Mouse (Mus musculus) kidney, postnatal 36 days (tissue): ENCODE data around the gene Tmem219.

ENCODE experiments used
- DNase-seq, 2 experiments: peaks; one replicate each; pipeline ENCODE4 v3.0.0; 2021 to 2022; ENCODE audit warnings: mixed read lengths in 2 of 2

Tmem219 gene

DNA sequence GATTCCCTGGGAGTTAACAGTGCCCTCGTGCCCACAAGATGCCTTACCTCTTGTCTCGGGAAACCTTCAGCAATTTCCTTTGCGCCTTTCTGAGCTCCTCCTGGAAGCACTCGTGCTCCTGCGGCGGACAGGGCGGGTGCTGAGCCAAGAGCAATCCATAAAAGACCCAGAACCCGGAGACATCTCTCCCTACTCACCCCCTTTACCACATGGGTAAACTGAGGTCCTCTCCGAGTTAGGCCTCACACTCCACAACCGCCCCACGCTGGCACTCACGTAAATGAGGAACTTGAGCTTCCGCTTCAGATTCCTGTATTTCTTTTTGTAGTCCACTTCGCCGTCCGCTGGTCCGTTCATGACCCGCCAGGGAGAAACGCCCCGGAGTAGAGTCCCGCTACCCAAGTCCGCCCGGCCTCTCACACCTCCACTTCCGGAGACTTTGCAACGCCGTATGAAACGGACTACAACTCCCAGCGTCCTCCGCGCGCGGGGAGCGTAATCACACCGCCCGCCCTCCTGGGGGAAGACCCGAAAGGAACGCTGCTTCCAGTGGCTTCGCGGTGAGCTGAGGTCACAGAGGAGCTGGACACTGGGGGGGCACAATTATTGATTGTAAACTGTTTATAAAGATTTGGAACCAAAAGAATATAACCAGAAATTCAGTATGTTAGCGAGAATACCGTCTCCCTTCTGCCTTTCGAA, 61.1 kb downstream of the Tmem219 start, which contains the start of gene Hirip3:
Hirip3 (plus strand) TSS at position 544 of the 702 bp plus-strand sequence.
- DNase-seq: peak; percentile 97 to 99

- no peak for DNase-seq
These were observed 61.7 kb downstream of the Tmem219 start for GRCm38 (mm10) chr7:126860987-126861386.

DNA sequence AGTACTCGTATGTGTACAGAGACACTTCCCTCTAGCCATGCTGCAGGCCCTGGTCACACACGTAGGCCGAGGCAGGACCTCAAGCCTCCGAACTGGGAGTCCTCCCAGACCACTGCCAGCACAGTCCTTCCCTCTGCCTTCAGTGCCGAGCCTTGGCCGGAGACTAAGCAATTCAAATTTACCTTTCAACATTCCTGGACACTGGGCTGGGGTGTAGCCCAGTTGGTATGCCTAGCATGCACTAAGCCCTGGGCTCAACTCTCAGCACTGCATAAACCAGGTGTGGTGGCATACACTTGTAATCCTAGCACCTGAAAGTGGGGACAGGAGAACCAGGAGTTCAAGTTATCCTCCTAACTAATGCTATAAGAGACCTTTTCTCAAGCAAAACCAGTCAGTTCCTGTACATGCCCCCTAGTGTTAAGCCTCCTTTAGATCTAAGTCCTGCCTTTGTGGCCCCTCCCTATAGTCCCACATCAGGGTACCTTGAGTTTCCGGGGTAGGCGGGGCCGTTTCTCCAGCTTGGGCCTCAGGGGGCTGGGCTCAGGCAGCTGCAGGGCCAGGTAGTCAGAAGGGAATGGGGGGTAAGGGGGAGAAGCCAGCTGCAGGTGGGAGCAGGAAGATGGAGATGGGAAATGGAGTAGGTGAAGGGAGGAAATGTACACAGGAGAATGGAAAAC, 65.8 kb downstream of the Tmem219 start:
- no peak for DNase-seq

- no peak for DNase-seq
These were observed 67.1 kb downstream of the Tmem219 start for GRCm38 (mm10) chr7:126855641-126856040.

DNA sequence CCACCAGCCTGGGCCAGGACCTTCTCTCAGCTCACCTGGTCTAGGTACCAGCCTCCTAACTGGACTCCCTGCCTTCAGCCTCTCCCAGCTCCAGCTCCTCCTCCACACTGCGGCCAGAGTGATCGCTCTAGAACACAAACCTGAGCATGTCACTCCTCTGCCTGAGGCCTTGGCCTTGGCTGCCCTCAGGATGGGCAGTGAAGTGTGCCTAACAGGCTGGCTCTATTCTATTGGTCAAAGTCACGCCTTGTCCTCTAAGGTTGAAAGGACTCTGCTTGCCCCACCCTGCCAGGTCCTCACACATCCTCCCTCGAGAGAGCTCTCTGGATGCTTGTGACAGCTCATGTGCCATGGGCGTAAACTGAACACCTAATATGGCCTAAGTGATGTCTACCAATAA, 69.3 kb downstream of the Tmem219 start:
- DNase-seq: peak; percentile 81 to 83

DNA sequence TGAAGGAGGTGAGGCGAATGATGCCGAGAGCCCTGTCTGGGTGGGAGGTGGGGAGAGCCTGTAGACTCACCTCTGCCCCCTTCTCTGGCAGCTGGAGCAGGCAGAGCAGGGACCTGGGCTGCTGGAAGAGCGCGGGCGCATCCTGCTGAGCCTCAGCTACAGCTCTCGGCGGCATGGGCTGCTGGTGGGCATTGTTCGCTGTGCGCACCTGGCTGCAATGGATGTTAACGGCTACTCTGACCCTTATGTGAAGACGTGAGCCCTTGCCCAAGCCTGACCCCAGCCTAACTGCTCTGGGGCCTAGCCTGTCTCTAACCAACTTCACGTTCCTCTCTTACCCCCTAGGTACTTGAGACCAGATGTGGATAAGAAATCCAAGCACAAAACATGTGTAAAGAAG, 71.5 kb downstream of the Tmem219 start:
- DNase-seq: no peak

DNA sequence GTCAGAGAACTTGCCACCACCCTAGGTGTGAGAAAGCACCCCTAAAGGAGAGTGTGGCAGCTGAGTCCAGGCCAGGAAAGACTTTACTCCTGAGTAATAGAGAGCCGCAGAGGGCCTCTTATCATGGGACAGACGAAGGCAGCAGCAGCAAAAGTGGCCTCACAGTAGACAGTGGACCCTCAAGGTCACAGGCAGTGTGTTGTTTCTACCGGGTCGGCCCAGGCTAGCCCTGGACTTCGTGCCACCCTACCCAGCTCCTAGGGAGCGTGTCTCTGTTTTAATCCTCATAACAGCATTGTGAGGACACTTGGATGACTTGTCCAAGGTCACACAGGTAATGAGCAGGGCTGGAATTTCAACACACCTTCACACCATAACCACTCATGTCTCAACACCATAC, 72.6 kb downstream of the Tmem219 start:
- DNase-seq: no peak

DNA sequence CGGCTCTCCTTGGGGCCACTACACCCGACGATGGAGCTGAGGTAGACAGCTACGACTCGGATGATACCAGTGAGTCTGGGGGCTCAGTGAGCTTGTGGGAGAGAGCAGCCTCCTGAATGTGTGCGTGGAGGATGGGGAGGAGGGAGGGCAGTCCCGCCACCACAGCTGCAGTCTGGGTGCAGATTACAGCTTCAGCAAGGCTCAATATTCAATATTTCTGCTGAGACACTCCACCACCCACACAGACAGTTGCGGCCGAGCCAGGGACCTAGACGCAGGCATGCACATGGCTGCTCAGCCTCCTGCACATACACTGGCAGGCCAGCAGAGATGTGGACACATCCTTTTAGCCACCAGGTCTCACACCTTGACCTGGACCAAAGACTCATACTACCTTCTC, 73.9 kb downstream of the Tmem219 start:
- no peak for DNase-seq

DNA sequence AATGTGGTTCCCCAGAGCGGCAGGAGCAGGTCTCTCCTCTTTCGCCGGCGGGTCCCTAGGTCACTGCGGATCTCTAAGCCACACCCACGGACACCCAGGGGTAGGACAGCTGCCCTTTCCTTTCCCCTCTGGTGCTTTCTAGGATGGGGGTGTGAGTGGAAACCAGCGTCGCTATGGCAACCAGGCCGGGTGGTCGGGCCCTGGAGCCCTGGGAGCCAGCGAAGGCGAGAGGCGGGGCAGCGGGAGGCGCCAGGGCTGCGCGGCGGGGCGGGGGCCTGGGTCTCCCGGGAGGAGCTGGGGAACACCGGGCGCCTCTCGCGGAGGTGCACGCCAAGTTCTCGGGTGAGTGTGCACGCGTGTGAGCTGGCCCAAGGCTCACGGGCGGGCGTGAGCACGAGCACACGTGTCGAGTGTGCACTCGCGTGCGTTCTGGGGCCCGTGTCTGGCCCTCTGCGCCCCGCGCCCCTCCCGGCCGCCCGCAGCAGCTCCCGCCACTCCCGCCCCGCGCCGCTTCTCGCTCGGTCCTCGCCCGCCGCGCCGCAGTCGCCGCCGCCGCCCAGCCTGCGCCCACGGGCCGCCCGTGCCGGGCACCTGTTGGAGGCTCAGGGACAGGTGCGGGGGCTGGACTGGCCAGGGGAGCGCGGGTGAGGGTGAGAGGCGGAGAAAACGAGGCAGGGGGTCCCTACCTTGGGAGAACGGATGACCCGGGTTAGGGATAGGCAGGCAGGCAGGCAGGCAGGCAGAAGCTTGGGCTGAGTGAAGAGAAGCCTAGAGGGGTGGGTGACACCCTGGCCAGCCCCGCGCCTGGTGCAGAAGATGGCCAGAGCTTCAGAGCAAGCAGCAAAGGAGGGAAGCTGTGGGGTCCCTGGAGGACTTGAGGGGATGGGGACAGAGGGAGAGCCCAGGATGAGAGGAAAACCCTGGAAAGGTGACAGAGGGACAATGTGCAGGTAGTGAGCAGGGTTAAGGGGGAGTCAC, 75.0 kb downstream of the Tmem219 start:
- no peak for DNase-seq

DNA sequence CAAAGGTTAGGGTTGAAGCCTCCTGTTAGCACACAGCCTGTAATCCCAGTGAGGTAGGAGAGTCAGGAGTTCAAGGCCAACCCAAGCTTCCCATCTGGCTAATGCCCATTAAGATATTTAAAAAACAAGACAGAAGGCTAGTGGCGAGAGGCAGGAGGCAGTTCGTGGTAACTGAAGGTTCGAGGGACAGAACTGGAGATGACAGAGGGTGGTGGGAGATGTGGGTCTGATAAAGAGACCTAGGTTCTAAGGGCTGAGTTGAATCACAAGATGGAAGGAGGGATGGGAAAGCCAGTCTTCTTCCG, 75.6 kb downstream of the Tmem219 start, which contains the start of gene Doc2a:
Doc2a (plus strand) TSS at position 301 of the 305 bp plus-strand sequence.
- DNase-seq: no peak

DNA sequence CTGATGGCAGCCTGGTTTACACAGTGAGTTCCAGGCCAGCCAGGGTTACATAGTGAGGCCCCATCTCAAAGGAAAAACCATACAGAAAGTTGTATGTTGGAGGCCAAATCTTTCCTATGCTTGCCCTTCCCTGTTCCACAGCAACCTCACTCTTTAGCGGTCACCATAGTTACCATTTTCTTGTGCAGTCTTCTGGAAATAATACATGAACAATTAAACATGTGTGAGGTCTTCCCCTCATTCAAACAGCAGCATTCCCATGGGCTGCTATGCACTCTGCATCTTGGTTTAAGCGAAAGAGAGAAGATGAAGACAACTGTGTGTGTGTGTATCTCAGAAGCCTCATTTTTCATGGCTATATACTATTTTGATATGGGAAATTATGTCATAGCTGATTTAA, 77.2 kb downstream of the Tmem219 start:
- no peak for DNase-seq

- DNase-seq: no peak
These were observed 79.4 kb downstream of the Tmem219 start for GRCm38 (mm10) chr7:126843276-126843675.
